Mouse (Mus musculus): ENCODE measurements around the gene Eno3. TPM values are rescaled to one million over a fixed set of nuclear protein-coding genes. Genes with fewer than 3 reads are reported as not detected.
A peak's percentile ranks its signal among the peaks of the same experiment; 100 is the strongest.

The Eno3 gene
- polyA plus RNA-seq, 1 experiment = 30.9 TPM

DNA sequence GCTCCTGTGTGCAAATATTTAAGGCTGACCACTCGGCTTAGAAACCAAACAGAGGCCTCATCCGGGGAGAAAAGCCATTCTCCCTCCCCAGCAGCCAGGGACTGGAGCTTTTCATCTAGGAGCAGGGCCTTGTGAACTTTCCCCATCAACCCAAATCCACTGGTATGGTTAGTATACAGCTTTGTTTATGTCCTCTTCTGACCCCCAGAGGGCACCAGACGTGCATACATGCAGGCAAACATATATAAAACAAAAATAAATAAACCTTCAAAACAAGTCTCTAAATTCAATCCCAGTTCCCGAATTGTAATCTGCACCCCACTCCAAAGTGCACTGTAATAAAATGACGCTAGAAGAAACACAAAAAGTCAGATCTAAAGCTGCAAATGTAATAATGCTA lies 27.4 kb upstream of the Eno3 start:
- Histone ChIP-seq H3K4me3 (ENCODE audit: insufficient read depth, low read depth, low read length) (no peak overlapping the region), H3K4me1 (ENCODE audit: control insufficient read depth, insufficient read depth, low read length) (peaks cover 11% of the 10 kb centered on the region; the same call in 1 of the 2 replicates), H3K27ac (ENCODE audit: insufficient read depth, low read depth, low read length) (peak overlapping the region; percentile 66), H3K27me3 (replicated peaks; ENCODE audit: control insufficient read depth, insufficient read depth, low read length) (no peaks in the 10 kb centered on the region), H3K36me3 (ENCODE audit: control insufficient read depth, insufficient read depth, low read length) (no peaks in the 10 kb centered on the region)
- 45% methylated on average over 5 of the region's 5 CpGs for WGBS
- TF ChIP-seq POLR2A (IDR thresholded peaks at IDR 0.05; ENCODE audit: low read depth, low read length) (no peak), CTCF (conservative IDR thresholded peaks at IDR 0.05; ENCODE audit: insufficient read depth, insufficient read length, low read depth, low read length) (0 out of 2 replicates have a peak, but pooled peaks have one; percentile 16)
- no peak for DNase-seq

GRCm38 (mm10) chr11:70630129-70630528 lies 26.9 kb upstream of the Eno3 start:
- 58% methylated on average over 7 of the region's 7 CpGs for WGBS

DNA sequence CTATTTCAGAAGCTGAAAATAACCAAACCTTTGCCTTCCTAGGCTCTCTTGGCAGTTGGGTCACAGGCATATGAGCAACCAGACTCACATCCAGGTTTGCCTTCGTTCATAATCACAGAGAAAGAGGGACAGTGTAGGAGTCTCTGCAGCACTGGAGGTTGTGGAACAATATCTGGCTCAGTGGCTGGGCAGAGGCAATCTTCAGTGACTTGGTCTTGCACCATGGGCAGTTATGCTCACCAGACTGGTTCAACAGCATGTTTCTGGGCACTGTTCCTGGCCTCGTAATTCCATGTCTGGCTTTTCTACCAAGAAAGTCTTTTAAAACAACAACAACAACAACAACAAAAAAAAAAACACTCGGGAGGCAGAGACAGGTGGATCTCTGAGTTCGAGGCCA lies 21.4 kb upstream of the Eno3 start:
- Histone ChIP-seq H3K36me3 (ENCODE audit: control insufficient read depth, insufficient read depth, low read length) (no peaks in the 10 kb centered on the region), H3K4me3 (ENCODE audit: insufficient read depth, low read depth, low read length) (no peak overlapping the region), H3K27me3 (replicated peaks; ENCODE audit: control insufficient read depth, insufficient read depth, low read length) (no peaks in the 10 kb centered on the region), H3K4me1 (ENCODE audit: control insufficient read depth, insufficient read depth, low read length) (peaks cover 6% of the 10 kb centered on the region; the same call in 1 of the 2 replicates), H3K27ac (ENCODE audit: insufficient read depth, low read depth, low read length) (no peak overlapping the region)
- no peak for TF ChIP-seq CTCF (conservative IDR thresholded peaks at IDR 0.05; ENCODE audit: insufficient read depth, insufficient read length, low read depth, low read length)
- no peak for TF ChIP-seq POLR2A (IDR thresholded peaks at IDR 0.05; ENCODE audit: low read depth, low read length)
- no peak for DNase-seq
- WGBS = 72% methylated on average over 4 of the region's 4 CpGs

More at GRCm38 (mm10) chr11:70630129-70630528, 26.9 kb upstream of the Eno3 start:
- Histone ChIP-seq H3K4me3 (ENCODE audit: insufficient read depth, low read depth, low read length) (no peak overlapping the region), H3K27ac (ENCODE audit: insufficient read depth, low read depth, low read length) (peak overlapping the region; percentile 98), H3K36me3 (ENCODE audit: control insufficient read depth, insufficient read depth, low read length) (no peaks in the 10 kb centered on the region), H3K4me1 (ENCODE audit: control insufficient read depth, insufficient read depth, low read length) (peaks cover 11% of the 10 kb centered on the region; the same call in 1 of the 2 replicates), H3K27me3 (replicated peaks; ENCODE audit: control insufficient read depth, insufficient read depth, low read length) (no peaks in the 10 kb centered on the region)
- peak; percentile 88 for DNase-seq
- TF ChIP-seq POLR2A (IDR thresholded peaks at IDR 0.05; ENCODE audit: low read depth, low read length) (no peak), CTCF (conservative IDR thresholded peaks at IDR 0.05; ENCODE audit: insufficient read depth, insufficient read length, low read depth, low read length) (no peak)

DNA sequence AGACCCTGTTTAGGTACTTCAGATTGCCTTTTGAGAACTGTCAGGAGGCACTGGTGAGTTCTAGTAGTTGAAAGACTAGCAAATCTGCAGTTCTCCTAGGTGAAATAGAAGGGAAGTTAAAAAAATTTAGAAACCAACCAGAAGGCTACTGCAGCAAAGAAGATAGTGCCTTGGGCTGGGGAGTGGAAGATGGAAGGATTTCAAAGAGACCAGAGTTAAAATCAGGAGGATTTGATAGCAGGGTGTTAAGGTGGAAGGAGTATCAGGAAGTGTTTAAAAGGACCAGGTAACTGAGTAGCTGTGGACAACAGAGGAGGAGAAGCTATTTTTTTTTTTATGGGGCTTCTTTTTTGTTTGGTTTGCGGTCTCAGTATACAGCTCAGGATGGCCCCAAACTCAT lies 19.2 kb upstream of the Eno3 start:
- WGBS = 100% methylated on average over 1 of the region's 1 CpGs
- DNase-seq = no peak
- H3K4me3 ChIP-seq (ENCODE audit: insufficient read depth, low read depth, low read length) = no peak overlapping the region
- no peaks in the 10 kb centered on the region for H3K36me3 ChIP-seq (ENCODE audit: control insufficient read depth, insufficient read depth, low read length)
- H3K27me3 ChIP-seq (replicated peaks; ENCODE audit: control insufficient read depth, insufficient read depth, low read length) = no peaks in the 10 kb centered on the region
- no peak overlapping the region for H3K27ac ChIP-seq (ENCODE audit: insufficient read depth, low read depth, low read length)
- H3K4me1 ChIP-seq (ENCODE audit: control insufficient read depth, insufficient read depth, low read length) = 0 out of 2 replicates have a peak, but pooled peaks cover 3% of the 10 kb centered on the region
- TF ChIP-seq CTCF (conservative IDR thresholded peaks at IDR 0.05; ENCODE audit: insufficient read depth, insufficient read length, low read depth, low read length) (no peak), POLR2A (IDR thresholded peaks at IDR 0.05; ENCODE audit: low read depth, low read length) (no peak)

DNA sequence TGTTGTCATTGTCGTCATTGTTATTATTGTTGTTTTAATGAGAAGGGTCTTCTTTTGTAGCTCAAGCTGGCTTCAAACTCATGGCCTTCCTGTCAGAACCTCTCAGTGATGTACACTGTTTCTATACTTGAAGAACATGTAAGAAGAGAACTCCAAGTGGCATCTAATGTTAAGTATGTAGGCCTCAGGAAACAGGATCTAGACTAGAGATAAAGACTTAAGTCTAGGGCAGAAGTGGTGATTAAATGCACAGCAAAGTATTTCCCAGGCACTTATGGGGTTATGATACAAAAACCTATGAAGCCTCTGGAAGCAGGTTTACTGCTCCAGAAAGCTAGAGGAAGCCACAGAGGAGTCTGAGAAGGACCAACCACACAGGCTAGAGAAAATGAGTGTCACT lies 18.7 kb upstream of the Eno3 start:
- no peak for TF ChIP-seq CTCF (conservative IDR thresholded peaks at IDR 0.05; ENCODE audit: insufficient read depth, insufficient read length, low read depth, low read length)
- TF ChIP-seq POLR2A (IDR thresholded peaks at IDR 0.05; ENCODE audit: low read depth, low read length) = no peak
- 0 out of 2 replicates have a peak, but pooled peaks cover 3% of the 10 kb centered on the region for H3K4me1 ChIP-seq (ENCODE audit: control insufficient read depth, insufficient read depth, low read length)
- H3K27me3 ChIP-seq (replicated peaks; ENCODE audit: control insufficient read depth, insufficient read depth, low read length) = no peaks in the 10 kb centered on the region

GRCm38 (mm10) chr11:70638714-70639278 lies 18.2 kb upstream of the Eno3 start, which contains the start of gene Gp1ba:
Gene Gp1ba (plus strand): TSS chr11:70639122.
- TF ChIP-seq POLR2A (IDR thresholded peaks at IDR 0.05; ENCODE audit: low read depth, low read length) (no peak), CTCF (conservative IDR thresholded peaks at IDR 0.05; ENCODE audit: insufficient read depth, insufficient read length, low read depth, low read length) (no peak)
- Histone ChIP-seq H3K4me3 (ENCODE audit: insufficient read depth, low read depth, low read length) (no peak within 1 kb of the TSS), H3K27me3 (replicated peaks; ENCODE audit: control insufficient read depth, insufficient read depth, low read length) (no peaks in the 10 kb centered on the region), H3K27ac (ENCODE audit: insufficient read depth, low read depth, low read length) (no peak within 1 kb of the TSS), H3K36me3 (ENCODE audit: control insufficient read depth, insufficient read depth, low read length) (no peaks in the 10 kb centered on the region), H3K4me1 (ENCODE audit: control insufficient read depth, insufficient read depth, low read length) (0 out of 2 replicates have a peak, but pooled peaks cover 3% of the 10 kb centered on the region)
- DNase-seq = no peak
- 33% methylated on average over 5 of the region's 5 CpGs for WGBS

More for the DNA sequence above, 18.7 kb upstream of the Eno3 start:
- H3K4me3 ChIP-seq (ENCODE audit: insufficient read depth, low read depth, low read length) = no peak overlapping the region
- no peak overlapping the region for H3K27ac ChIP-seq (ENCODE audit: insufficient read depth, low read depth, low read length)
- 88% methylated on average over 1 of the region's 1 CpGs for WGBS
- DNase-seq = no peak
- no peaks in the 10 kb centered on the region for H3K36me3 ChIP-seq (ENCODE audit: control insufficient read depth, insufficient read depth, low read length)

GRCm38 (mm10) chr11:70639976-70640375 lies 17.0 kb upstream of the Eno3 start:
- Histone ChIP-seq H3K4me1 (ENCODE audit: control insufficient read depth, insufficient read depth, low read length) (0 out of 2 replicates have a peak, but pooled peaks cover 3% of the 10 kb centered on the region), H3K27me3 (replicated peaks; ENCODE audit: control insufficient read depth, insufficient read depth, low read length) (no peaks in the 10 kb centered on the region), H3K4me3 (ENCODE audit: insufficient read depth, low read depth, low read length) (no peak overlapping the region), H3K27ac (ENCODE audit: insufficient read depth, low read depth, low read length) (no peak overlapping the region), H3K36me3 (ENCODE audit: control insufficient read depth, insufficient read depth, low read length) (peaks cover 4% of the 10 kb centered on the region)
- 86% methylated on average over 8 of the region's 8 CpGs for WGBS
- TF ChIP-seq POLR2A (IDR thresholded peaks at IDR 0.05; ENCODE audit: low read depth, low read length) (no peak), CTCF (conservative IDR thresholded peaks at IDR 0.05; ENCODE audit: insufficient read depth, insufficient read length, low read depth, low read length) (no peak)
- DNase-seq = no peak
